Mouse (Mus musculus) thymus, postnatal 25 days (tissue): ENCODE results near the gene Stk38.

Experiments
- DNase-seq: peaks from one replicate; pipeline ENCODE4 v3.0.0; 2022

Gene Stk38

DNA sequence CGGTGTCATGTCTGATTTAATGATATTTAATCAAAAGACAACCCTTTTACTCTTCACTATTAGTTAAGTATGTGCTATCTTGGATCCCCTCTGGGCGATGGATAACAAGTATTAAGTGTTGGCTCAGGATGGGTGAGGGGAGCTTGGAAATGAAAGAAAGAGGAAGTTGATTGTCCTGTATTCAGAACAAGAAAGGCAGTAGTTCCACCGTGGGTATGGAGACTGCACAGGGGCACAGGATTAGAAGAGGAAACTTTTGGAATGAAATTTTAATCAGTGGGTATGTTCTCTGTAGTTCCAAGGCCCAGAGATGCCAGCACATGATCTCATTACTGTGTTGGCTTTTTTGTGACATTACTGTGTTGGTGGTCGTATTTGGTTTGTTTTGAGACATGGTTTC lies 57.0 kb downstream of the Stk38 start:
- DNase-seq, result no peak

GRCm38 (mm10) chr17:28948661-28949060 lies 59.1 kb downstream of the Stk38 start:
- no peak for DNase-seq

DNA sequence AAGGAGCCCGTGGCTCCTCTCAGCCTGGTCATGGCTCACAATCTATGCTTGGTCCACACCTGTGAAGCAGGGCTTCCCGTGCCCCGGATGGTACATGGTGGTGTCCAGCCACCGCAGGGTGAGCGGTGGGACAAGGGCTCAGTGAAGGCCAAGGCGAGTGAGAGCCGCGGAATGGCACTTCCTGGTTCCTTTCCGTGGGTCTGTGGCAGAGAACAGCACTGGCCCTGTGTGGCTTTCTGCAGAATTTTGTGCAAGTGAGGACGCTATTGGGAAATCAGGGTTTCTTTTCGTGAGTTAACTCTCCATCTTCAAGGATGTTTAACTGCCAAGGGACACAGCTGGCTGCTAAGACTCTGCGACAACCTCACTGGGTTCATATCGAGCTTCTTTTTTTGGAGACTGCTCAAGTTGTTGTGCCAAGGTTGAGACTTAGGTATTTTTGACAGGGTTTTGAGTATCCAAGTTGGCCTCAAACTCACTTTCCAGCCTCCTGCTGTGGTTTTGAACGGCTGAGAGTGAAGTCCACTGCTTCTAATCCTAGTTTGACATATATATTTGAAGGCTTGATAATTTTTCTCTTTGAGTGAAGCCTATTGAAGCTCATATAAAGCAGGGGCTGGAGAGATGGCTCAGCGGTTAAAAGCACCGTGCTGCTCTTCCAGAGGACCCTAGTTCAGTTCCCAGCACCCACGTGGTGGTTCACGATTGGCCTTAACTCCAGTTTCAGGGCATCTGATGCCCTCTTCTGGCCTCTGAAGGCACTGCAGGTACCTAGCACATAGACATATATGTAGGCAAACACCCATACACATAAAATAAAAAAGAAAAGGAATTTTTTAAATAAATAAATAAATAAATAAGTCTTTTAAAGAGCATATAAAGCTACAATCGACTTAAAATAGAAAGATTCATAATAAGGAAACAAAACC lies 60.5 kb downstream of the Stk38 start:
- no peak for DNase-seq

DNA sequence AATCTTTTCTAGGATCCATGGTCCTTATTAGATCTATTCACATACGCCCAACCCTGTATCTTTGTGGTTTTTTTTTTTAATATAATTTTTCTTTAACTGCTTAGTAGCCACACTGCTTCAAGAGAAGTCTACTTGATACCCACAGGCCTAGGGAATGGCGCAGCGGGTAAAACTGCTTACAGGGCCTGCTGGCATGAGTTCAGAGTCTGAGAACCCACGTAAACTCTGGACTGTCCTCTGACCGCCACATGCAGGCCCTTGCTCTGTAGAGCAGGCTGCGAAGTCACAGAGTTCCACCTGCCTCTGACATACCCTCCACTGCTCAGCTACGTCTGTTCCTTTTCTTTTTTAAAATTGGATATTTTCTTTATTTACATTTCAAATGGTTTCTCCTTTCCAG lies 63.3 kb downstream of the Stk38 start:
- no peak for DNase-seq

- DNase-seq, result no peak
Observed at GRCm38 (mm10) chr17:28943740-28944139, 64.1 kb downstream of the Stk38 start, which contains the start of gene Pxt1. Gene Pxt1 (minus strand): TSS chr17:28943840.

GRCm38 (mm10) chr17:28942101-28942500 lies 65.7 kb downstream of the Stk38 start:
- peak; percentile 21 for DNase-seq

GRCm38 (mm10) chr17:28940776-28941555 lies 66.8 kb downstream of the Stk38 start:
- DNase-seq, result no peak

DNA sequence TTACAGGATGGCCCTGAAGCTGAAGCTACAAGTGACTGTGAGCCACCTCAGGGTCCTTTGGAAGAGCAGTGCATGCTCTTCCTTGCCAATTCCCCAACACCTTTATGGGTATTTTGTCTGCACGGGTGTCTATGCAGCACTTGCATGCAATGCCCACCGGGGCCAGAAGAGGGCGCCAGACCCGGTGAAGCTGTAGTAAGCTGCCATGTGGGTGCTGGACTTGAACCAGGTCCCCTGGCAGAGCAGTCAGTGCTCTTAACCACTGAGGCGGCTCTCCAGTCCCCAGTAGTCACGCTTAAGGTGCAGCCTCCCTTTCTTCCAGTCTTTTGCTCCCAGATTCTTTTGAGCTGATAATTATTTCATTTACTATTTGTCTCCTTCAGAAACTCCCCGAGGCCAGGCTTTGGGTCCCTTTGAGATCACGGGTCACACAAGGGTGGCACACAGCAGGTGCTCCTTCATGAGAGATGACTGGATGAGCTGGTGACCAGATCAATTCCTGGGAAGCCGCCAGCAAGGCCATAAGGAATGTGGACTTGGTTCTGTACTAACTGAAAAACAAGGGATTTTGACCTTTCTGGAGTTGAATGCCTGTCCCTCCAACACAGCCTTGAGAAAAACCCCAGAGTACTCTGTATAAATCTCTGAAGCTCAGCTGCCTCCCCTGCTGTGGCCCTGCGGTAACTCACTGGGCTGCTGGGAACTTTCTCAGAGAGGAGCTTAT lies 71.0 kb downstream of the Stk38 start:
- DNase-seq, result peak; percentile 67

DNA sequence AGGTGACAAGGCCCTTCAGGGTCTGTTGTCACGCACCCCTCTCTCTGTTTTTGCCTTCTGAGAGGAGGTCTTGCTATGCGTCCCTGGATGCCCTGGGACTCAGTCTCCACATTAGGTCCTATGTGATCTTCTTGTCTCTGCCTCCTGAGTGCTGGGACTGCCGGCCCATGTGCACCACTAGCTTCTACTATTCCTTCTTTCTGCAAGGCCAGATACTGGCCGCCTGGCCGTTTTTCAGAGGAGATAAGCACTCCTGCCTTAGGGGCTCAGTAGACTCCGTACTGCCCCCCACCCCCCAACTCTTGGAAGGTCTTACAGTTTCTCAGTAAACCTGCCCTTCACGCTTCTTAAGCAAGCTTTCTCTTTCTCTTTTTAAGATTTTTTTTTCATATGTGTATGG lies 71.7 kb downstream of the Stk38 start:
- DNase-seq, result no peak

DNA sequence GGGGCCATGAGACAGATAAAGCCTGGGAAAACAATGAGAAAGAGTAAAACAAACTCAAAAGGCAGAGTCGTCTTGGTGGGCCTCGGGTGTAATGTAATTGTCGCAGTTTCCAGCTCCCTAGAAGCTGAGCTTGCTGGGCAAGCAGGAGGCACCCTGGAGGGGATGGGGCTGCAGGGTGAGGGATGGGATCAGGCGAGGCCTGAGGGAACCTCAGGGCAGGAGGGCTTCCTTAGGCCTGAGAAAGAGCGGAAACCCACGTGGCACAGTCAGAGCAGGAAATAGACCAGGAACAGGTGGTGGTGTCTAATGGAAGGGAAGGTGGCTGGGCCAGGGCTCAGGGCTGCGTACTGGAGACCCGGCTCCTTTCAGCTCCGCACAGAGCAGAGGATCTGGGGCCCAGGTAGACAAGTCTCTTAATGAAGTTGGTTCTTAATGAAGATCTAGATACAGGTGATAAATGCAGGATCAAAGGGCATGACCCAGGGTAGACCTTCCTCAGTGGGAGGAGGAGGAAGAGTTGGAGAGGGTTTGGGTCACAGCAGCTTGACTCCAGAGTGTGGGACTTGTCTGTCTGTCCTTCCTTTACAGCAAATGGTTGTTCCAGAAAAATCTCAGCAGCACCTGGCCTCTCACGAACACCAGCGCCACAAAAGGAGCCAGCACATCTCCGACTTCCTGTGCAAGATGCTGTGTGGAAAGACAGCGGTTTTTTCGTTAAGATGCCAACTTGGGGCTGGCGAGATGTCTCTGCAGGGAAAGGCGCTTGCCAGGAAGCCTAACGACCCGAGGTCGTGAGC lies 73.5 kb downstream of the Stk38 start:
- DNase-seq, result no peak

DNA sequence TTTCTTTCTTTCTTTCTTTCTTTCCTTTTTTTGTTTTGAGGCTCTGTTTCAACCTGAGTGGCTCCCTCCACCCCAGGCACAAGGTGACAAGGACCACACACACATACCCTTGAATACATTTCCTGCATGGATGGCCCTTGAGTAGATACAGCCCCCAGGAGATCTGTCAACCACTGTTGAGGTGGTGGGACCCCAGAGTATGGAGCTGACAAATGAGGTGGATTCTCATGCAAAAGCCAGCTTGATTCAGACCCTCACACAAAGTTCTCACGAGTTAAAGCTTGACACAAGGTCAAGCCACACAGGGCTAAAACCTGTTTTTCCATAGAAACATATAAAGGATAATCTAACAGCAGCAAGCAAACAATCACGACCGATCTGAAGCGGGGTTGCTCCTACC lies 75.5 kb downstream of the Stk38 start:
- DNase-seq, result no peak

DNA sequence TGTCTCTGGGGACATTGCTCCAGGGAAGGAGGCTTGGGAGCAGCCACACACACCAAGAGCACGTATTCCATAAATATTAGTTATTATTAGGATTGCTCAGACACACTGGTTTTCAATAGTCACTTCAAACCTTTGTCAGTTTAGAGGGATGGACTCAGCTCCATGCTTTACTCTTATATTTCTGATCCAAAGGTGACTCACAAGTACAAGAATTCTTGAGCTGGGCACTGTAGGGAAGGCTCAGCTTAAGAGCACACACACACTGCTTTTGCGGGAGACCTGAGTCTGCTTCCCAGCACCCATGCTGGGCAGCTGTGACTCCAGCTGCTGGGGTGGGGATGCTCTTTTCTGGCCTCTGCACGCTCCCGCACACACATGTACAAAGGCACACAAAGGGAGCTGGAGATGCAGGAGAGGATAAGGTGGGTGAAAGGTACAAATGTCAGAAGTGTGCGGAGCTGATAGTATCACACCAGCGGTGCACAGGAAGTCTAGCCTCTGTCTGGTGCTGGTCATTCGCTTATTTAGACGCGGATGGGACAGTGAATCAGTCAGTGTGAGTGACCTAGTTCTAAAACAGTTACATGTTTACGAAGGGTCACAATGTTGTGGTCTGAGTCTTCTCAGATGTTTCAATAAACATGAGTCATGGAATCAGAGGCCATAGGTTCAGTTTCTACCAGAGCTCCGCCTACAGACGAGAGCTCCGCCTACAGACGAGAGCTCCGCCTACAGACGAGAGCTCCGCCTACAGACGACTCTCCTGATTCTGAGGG lies 76.2 kb downstream of the Stk38 start:
- no peak for DNase-seq

DNA sequence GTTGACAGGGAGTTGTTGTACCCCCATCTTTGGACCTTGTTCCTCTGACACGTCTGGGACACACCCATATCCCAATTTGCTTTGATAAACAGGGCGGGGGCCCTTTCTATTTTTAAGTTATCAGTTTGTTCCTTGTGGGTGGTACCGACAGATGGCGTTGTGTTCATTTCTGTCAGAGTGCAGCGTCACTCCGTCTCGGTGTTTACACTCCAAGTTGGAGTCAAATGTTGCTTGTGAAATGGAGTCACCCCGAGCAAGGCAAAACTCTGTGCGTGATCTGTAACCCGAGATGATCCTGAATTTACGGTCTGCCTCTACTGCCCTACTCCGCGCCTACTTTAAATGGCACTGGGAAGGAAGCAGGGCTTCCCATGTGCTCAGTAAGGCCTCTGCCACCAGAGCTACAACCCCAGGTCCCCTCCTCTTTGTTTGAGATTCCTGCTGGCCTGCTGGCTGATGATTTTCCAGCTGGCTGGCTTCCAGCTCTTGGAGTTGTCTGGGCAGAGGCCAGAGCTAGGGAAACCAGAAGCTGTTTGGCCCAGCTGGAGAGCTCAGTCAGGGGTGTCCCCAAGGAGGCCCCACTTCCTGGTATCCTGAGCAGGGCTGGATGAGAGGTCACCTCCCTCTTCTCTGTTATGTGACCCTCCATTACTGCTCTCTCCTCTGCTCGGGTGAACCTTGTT lies 77.3 kb downstream of the Stk38 start:
- no peak for DNase-seq

DNA sequence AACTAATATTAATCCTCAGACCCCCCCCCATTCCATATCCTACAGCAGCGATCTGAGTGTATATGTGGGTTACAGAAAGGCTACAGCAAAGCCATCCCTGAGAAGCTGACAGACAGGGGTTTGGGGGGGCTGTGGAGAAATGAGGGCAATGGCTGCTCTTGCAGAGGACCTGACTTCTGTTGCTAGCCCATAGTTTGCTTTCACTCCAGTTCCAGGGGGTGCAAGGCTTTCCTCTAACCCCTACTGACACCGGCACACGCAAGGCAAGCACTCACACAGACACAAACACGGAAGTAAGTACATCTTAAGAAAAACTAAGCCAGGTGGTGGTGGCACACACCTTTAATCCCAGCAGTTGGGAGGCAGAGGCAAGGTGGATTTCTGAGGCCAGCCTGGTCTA lies 78.4 kb downstream of the Stk38 start:
- no peak for DNase-seq

GRCm38 (mm10) chr17:28928004-28928403 lies 79.8 kb downstream of the Stk38 start:
- no peak for DNase-seq

DNA sequence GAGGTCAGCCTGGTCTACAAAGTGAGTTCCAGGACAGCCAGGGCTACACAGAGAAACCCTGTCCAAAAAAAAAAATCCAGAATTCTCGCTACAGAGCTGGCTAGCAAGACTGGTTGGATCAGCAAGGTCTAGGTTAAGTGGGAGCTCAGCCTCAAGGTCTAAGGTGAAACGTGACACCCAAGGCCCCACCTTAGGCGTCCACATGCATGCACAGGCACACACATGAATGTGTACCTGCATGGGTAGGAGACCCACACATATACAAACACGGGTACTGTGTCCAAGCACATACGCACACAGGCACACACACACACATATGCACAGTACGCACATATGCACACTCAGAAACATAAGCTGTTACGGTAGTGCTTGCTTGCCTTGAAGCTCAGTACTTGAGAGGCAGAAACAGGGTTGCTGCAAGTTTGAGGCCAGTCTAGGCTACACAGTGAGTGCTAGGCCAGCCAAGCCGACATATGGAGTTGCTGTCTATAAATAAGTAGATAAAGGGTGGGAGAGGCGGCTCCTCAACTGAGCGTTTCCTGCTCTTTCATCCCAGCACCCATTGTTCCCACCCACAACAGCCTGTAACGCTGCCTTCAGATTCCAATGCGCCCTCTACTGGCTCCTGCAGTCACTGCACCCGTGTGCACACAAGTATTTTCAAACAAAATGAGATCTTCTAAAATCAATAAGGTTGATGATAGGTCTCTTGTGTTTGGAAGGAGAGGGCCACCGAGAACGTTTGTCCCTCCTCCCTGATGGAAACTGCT lies 80.7 kb downstream of the Stk38 start:
- DNase-seq, result peak; percentile 60

- peak; percentile 80 for DNase-seq
Observed at GRCm38 (mm10) chr17:28926380-28926779, 81.4 kb downstream of the Stk38 start.

DNA sequence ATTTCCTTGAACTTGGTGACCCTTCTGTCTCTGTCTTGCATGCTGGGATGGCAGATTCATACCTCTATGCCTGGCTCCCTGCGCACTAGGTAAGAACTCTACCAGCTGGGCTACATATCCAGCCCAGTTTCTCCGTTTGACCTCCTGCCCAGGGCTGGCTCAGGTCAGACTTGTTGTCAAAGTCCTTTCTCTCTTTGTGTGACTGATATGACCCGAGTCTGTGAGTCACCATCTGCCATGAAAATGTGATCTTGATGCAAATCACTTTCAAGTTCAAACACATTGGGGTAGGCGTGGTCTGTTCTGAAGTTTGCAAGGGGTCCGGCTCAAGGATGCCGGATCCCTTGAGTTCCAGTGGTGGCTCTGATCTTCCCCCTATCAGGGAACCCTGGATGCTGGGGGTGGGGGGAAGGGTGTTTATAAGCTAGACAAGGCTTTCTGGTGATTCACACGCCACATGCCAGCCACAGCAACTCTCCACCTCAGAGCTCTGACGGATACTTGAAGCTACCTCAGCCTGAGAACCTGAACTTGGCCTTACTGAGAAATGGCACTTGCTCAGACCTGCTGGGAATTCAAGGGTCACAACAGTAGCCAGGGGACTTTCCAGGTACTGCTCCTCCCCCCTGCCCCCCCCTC lies 82.7 kb downstream of the Stk38 start:
- DNase-seq, result no peak

- no peak for DNase-seq
Observed at GRCm38 (mm10) chr17:28922096-28922495, 85.7 kb downstream of the Stk38 start.

DNA sequence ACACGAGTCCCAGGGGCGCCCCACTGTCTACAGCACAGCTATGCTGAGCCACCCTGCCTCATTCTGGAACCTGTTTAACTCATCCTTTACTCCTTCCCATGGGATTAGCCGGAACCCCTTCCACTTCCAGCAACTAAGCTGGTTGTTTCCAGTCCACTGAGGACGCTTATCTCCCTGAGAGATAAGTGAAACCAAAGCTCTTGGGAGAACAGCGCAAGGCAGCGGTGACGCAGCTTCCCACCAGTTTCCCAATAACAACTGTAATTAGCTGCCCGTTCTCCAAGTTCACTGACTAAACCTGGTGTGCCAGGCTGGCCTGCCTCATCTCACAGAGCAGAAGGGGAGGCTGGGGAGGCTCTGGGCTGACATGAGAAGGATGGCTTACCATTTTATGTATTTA lies 86.7 kb downstream of the Stk38 start:
- no peak for DNase-seq
